Mouse (Mus musculus) layer of hippocampus, adult 9-11 months (tissue): ENCODE data around the gene Hat1.
A peak's percentile ranks its signal among the peaks of the same experiment; 100 is the strongest.

Experiments used
- DNase-seq: peaks from one replicate; pipeline ENCODE4 v3.0.0; 2022

Hat1 gene

DNA sequence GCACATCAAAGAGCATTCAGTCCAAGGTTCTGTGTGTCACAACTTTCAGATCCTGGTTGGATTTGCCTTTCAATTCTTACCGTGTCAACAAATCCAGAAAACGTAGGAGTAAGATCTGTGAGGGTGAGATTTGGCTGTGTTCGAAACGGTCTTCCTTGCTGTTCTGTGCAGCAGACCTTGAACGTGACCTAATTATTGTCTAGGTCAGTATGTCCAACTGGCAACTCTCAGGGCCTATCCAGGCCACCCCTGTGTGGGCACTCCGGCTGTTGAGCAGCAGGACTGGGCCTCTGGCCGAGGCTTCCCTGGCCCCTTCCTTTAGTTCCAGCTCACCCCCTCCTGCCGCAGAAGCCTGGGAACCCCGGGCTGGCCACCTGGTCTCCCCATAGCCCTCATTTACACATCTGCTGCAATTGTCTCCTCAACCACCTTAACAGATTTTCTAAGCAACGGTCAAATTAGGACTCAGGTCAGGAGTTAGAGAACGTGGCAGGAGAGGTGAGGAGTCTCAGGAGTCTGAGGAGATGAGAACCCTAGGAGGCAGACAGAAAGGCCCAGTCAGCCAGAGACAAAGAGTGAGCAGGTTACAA, 78.2 kb downstream of the Hat1 start:
- no peak for DNase-seq

DNA sequence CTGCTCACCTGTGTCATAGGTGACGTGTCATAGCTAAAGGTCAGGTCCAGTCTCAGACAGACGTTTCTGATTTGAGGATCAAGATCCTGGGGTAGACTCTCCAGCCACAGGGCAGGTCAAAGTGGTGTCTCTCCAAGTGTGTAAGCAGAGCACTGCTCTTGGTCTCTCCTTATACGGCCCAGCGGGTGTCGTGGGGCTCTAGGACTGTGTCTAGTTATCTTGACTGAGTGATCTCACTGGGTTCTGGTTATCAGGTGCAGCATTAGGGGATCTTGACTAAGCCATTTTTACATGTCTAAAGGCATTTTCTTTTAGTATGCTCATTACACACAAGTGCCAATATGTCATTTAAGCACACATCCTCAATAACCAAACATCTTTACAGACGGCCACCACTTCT, 82.3 kb downstream of the Hat1 start:
- no peak for DNase-seq

DNA sequence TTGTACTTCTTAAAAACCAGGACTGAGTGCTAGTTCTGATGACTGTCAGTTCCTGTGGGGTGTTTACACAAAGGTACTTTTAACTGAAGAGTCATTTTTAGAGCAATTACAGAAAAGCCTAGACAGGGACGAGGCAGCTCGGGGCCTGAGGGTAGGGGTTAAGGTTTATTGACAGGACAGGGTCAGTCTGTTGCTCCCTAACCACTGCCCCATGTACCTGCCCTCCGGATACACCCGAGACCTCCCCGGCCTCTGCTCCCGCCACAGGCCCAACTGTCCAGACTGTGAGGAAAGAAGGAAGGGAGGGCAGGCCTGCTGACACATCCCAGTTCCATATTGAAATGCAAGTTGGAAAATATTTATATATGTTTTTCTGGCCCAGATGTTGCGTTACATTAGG, 85.1 kb downstream of the Hat1 start:
- no peak for DNase-seq

DNA sequence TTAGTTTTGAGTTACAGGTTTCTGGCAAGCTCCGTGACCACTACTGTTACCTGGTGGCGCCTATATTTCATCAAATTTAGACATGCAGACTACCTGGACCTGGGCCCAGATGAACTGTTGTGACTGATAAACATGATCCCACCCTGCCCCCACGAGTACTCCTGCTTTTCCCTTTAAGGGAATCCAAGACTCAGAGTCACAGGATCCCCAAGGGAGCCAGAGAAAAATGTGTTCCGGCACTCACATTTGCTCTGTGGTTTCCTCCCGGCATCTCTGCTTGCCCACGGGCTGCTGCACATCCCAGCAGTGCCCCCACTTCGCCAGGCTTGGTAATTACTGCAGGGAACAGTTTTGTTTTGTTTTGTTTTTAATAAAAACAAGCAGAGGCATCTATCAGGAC, 85.6 kb downstream of the Hat1 start:
- DNase-seq: no peak

DNA sequence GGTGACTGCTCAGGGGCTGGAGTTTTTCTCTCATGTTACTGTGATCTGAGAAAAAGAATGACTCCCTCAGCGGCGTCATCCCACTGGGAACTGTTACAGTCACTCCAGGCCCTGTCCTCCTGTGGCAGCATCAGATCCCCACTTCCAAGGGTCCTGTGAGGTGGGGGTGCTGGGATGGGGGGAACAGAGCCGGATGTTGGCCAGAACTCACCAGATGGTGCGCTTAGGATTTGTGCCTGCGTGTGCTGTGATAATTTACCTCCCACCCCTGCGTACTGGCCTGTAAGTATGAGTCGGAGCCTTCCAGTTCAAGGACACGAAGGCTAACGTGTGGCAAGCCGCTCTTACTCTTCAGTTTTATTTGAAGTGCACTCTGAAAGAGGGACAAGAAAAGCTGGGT, 86.6 kb downstream of the Hat1 start:
- no peak for DNase-seq

DNA sequence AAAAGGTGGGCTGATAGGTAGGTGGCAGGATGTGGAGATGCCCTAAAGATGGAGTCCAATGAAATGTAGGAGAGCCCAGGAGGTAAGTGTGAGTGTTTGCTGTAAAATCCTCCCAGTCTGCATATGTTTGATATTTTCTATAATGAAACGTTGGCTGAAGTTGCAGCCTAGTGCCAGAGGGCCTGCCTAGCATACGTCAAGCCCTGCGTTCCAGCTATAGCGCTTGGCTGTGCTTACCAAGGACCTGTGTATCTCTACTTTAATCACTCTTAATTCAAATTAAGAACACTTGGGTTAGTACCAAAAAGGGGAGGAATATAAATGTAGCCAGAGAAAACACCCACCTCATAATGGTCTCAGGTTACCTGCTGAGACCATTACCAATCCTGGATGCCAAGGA, 87.0 kb downstream of the Hat1 start:
- DNase-seq: no peak

DNA sequence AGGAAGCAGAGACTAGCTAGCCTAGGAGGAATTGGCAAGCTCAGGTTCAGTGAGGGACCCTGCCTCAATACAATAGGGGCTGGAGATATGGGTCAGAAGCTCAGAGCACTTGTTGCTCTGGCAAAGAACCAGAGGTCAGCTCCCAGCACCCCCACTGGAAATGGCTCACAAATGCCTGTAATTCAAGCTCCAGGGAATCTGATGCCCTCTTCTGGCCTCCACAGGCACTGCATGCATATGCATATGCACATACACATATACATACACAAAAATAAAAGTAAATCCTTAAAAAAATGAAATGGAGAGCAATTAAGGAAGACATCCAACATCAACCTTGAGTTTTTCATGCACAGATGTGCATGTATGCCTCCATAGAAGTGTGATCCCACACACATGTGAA, 89.0 kb downstream of the Hat1 start:
- DNase-seq: no peak

DNA sequence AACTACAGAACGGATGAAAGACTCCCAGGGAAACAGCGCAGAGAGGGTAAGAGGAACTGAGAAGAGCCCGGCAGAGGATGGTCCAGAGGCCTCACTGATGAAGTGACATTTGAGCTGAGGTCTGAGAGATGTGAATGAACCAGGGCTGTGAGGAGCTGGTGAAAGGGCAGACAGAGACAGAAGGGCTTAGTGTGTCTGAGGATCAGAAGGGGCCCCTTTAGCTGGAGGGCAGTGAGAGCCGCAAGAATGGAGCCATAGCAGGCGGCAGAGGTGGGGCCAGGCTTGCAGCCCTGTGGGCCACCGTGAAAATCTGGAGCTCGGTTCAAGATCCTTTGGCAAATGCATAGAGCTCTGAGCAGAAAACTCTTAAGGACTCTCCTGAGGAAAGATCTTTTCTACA, 91.2 kb downstream of the Hat1 start:
- no peak for DNase-seq

DNA sequence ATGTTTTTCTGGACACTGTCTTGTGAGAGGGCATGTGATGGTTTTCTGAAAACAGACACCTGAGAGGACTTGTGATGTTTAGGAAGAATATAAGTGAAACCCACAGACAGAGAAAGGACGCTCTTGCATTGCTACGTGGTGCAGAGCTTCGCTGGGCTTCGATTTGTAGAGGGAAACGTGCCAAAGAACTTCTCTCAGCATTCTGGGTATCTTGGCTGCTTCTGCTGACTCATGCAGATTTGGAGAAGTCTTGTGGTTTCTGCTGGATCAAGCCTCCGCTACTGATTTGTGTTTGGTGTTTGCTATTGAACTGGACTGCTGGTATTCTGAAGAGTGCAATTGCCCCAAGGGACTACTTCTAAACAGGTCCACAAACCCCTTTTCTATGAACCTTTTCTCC, 93.1 kb downstream of the Hat1 start:
- no peak for DNase-seq

DNA sequence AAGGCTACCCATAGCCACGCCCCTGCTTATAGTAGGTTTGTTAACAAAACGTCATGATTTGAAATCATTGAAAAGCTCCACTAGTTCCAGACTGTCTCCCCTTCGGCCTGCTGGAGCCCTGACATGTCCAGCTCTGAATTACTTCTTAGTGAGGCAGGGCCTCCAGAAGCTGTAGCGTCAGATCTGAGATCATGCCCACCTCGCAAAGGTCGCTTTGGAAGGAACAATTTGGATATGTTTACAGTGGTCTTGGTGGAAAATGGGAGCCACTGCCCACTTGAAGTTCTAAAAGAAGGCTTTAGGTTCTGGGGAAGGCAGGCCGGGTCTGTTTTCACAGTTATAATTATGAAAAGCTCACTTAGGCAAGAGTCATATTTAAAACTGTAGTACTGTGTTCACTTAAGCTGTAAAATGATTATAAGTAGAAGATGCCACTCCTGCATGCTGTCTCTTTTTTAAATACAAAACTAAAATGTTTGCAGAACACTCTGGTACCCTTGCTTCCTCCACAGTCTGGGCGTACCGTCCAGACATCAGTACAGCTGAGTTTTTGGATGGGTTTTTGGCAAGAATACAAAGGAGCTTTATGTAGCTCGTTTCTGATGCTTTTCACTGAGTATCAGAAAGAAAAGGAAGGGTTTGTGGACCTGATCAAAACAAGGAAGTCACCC, 94.4 kb downstream of the Hat1 start:
- peak; percentile 27 for DNase-seq

DNA sequence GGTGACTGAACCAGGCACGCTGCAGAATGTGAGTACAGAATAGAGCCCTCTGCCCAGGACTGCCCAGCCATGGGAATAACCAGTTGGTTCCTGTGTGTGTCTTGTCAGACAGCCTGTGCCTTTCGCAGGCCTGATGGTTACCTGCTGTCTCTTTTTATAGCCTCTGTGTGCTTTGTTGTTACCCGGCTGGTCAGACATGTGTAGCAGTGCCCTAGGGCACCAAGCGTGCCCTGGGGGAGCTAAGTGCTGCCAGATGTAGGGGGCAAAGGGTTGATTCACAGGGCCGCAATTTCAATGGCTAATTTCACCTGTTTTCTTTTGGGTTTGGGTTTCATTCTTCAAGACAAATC, 94.9 kb downstream of the Hat1 start:
- no peak for DNase-seq
